Mouse (Mus musculus): Measurements from ENCODE around the gene Ampd3. TPM values are rescaled to one million over a fixed set of nuclear protein-coding genes. Genes with fewer than 3 reads are reported as not detected.

Ampd3 gene
- polyA plus RNA-seq, 1 experiment from 2014 or later = 1.4 TPM

GRCm38 (mm10) chr7:110781231-110781711 lies 13.3 kb downstream of the Ampd3 start:
- Histone ChIP-seq H3K27ac (no peak overlapping the region), H3K4me1 (replicated peaks) (peaks cover 16% of the 10 kb centered on the region; the same call in 1 of the 2 replicates), H3K36me3 (no peaks in the 10 kb centered on the region), H3K27me3 (no peaks in the 10 kb centered on the region), H3K4me3 (replicated peaks) (no peak overlapping the region), H3K9ac (replicated peaks) (no peak overlapping the region), H3K4me2 (no peak overlapping the region), H3K9me3 (no peaks in the 10 kb centered on the region)
- WGBS = 82% methylated on average over 2 of the region's 2 CpGs
- no peak for ATAC-seq (ENCODE audit: insufficient number of reproducible peaks, insufficient read depth, low FRiP score, low TSS enrichment, low read depth)

DNA sequence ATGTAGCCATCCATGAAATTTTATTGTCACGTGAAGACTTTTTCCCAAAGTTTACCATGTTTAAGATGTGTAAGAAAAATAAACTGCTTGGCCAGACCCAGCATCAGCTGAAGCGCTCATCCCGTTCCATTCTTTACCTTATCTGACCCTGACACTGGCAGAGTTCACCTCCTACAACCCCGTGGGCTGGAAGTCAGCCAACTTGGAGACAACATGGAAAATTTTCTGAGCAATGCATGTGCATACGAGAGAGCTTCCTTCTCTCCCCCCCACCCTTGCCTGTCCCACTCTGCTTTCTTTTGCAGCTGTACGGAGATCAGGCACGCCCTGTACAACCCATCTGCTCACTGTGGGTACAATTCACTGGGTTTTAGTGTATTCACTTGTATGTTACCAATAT lies 14.1 kb downstream of the Ampd3 start:
- no peak overlapping the region for H3K4me3 ChIP-seq (replicated peaks)
- no peak for ATAC-seq (ENCODE audit: insufficient number of reproducible peaks, insufficient read depth, low FRiP score, low TSS enrichment, low read depth)
- no peaks in the 10 kb centered on the region for H3K9me3 ChIP-seq
- H3K4me1 ChIP-seq (replicated peaks) = peaks cover 16% of the 10 kb centered on the region; the same call in 1 of the 2 replicates
- H3K27ac ChIP-seq = no peak overlapping the region
- H3K36me3 ChIP-seq = no peaks in the 10 kb centered on the region
- H3K9ac ChIP-seq (replicated peaks) = no peak overlapping the region
- no peaks in the 10 kb centered on the region for H3K27me3 ChIP-seq
- no peak overlapping the region for H3K4me2 ChIP-seq
- WGBS = 78% methylated on average over 7 of the region's 7 CpGs

DNA sequence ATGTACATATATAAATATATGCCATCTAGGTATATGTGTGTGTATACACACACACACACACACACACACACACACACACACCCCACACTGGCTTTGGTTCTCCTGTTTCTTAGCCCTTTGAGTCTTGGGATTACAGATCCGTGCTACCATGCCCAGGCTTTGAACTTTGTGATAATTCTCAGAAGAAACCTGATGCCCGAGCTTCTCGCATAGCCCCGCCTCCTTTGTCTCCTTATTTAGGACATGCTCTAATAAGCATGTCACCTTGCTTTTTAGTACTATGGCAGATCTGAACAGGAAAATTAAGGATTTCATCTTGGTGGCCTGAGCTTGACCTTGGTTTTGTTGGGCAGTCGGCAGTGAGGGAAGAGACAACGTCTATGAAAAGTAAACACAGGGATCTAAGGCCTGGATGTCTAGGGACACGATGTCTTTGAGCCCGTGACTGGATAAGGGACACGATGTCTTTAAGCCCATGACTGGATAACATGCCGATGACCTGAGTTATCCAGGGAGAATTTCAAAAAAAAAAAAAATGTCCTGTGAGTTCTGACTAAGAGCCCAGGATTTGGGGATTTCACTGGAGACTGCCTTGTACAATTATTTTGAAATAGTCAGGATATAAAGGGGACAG lies 15.0 kb downstream of the Ampd3 start:
- ATAC-seq (ENCODE audit: insufficient number of reproducible peaks, insufficient read depth, low FRiP score, low TSS enrichment, low read depth) = no peak
- H3K9ac ChIP-seq (replicated peaks) = no peak overlapping the region
- no peaks in the 10 kb centered on the region for H3K36me3 ChIP-seq
- no peaks in the 10 kb centered on the region for H3K9me3 ChIP-seq
- H3K27me3 ChIP-seq = no peaks in the 10 kb centered on the region
- H3K27ac ChIP-seq = no peak overlapping the region
- peaks cover 16% of the 10 kb centered on the region; the same call in 1 of the 2 replicates for H3K4me1 ChIP-seq (replicated peaks)
- no peak overlapping the region for H3K4me2 ChIP-seq
- WGBS = 54% methylated on average over 10 of the region's 10 CpGs
- no peak overlapping the region for H3K4me3 ChIP-seq (replicated peaks)

DNA sequence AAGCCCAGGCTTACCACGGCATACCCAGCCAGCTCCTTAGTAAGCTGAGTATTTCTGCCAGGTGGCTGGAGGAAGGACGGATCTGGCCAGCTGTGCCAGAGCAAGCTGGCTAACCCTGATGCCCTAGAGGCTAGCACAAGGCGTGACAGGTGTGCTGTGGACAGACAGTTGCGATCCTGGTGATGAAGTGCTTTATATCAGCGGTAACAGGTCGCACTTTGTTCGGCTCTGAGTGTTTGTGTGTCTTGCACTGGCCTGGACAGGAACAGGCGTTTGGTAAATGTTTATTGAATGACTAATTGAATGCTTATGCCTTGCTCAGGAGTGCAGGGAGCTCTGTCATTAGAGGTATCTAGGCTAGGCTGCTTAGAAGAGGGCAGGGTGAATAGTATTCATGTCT lies 17.0 kb downstream of the Ampd3 start:
- Histone ChIP-seq H3K4me2 (no peak overlapping the region), H3K4me3 (replicated peaks) (no peak overlapping the region), H3K4me1 (replicated peaks) (peaks cover 16% of the 10 kb centered on the region; the same call in 1 of the 2 replicates), H3K9me3 (no peaks in the 10 kb centered on the region), H3K27ac (no peak overlapping the region), H3K9ac (replicated peaks) (no peak overlapping the region), H3K36me3 (no peaks in the 10 kb centered on the region), H3K27me3 (no peaks in the 10 kb centered on the region)
- no peak for ATAC-seq (ENCODE audit: insufficient number of reproducible peaks, insufficient read depth, low FRiP score, low TSS enrichment, low read depth)
- 41% methylated on average over 8 of the region's 8 CpGs for WGBS

- H3K36me3 ChIP-seq = no peaks in the 10 kb centered on the region
- no peak overlapping the region for H3K27ac ChIP-seq
- 64% methylated on average over 3 of the region's 3 CpGs for WGBS
- ATAC-seq (ENCODE audit: insufficient number of reproducible peaks, insufficient read depth, low FRiP score, low TSS enrichment, low read depth) = no peak
- peaks cover 16% of the 10 kb centered on the region; the same call in 1 of the 2 replicates for H3K4me1 ChIP-seq (replicated peaks)
- H3K9me3 ChIP-seq = no peaks in the 10 kb centered on the region
- no peak overlapping the region for H3K4me3 ChIP-seq (replicated peaks)
- no peak overlapping the region for H3K9ac ChIP-seq (replicated peaks)
- no peak overlapping the region for H3K4me2 ChIP-seq
- no peaks in the 10 kb centered on the region for H3K27me3 ChIP-seq
Measured at GRCm38 (mm10) chr7:110785741-110786146, 17.7 kb downstream of the Ampd3 start.

GRCm38 (mm10) chr7:110787310-110787709 lies 19.3 kb downstream of the Ampd3 start:
- Histone ChIP-seq H3K4me3 (replicated peaks) (no peak overlapping the region), H3K9ac (replicated peaks) (no peak overlapping the region), H3K27me3 (no peaks in the 10 kb centered on the region), H3K36me3 (no peaks in the 10 kb centered on the region), H3K9me3 (no peaks in the 10 kb centered on the region), H3K4me1 (replicated peaks) (0 out of 2 replicates have a peak, but pooled peaks cover 3% of the 10 kb centered on the region), H3K27ac (no peak overlapping the region), H3K4me2 (no peak overlapping the region)
- 82% methylated on average over 6 of the region's 6 CpGs for WGBS
- no peak for ATAC-seq (ENCODE audit: insufficient number of reproducible peaks, insufficient read depth, low FRiP score, low TSS enrichment, low read depth)

GRCm38 (mm10) chr7:110790878-110791277 lies 22.9 kb downstream of the Ampd3 start:
- no peaks in the 10 kb centered on the region for H3K4me1 ChIP-seq (replicated peaks)
- no peak overlapping the region for H3K9ac ChIP-seq (replicated peaks)
- 75% methylated on average over 8 of the region's 8 CpGs for WGBS
- no peak overlapping the region for H3K4me2 ChIP-seq
- H3K36me3 ChIP-seq = no peaks in the 10 kb centered on the region
- no peaks in the 10 kb centered on the region for H3K27me3 ChIP-seq
- H3K27ac ChIP-seq = no peak overlapping the region
- H3K9me3 ChIP-seq = no peaks in the 10 kb centered on the region
- ATAC-seq (ENCODE audit: insufficient number of reproducible peaks, insufficient read depth, low FRiP score, low TSS enrichment, low read depth) = no peak
- H3K4me3 ChIP-seq (replicated peaks) = no peak overlapping the region

DNA sequence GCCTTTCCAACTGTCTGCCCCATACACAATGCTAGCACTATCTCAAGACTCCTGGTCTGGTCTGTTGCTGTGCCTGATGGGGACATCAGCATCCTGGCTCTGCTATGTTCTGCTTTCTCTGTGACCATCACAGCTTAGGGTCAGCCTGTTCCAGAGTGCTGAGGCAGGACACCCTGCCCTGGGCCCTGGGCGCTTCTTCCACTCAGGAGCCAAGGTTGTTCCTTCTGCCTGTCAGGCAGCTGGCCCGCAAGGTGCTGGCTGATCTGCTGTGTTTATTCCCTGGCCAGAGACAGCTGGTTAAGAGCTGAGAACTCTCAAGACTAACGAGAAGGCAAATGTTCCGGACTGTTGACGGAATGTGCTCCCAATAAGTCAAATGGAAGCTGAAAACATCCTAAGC lies 24.2 kb downstream of the Ampd3 start:
- H3K4me2 ChIP-seq = no peak overlapping the region
- H3K36me3 ChIP-seq = no peaks in the 10 kb centered on the region
- H3K4me1 ChIP-seq (replicated peaks) = peaks cover 5% of the 10 kb centered on the region; the same call in 1 of the 2 replicates
- no peak for ATAC-seq (ENCODE audit: insufficient number of reproducible peaks, insufficient read depth, low FRiP score, low TSS enrichment, low read depth)
- H3K4me3 ChIP-seq (replicated peaks) = no peak overlapping the region
- 74% methylated on average over 5 of the region's 5 CpGs for WGBS
- H3K27me3 ChIP-seq = no peaks in the 10 kb centered on the region
- H3K27ac ChIP-seq = no peak overlapping the region
- H3K9me3 ChIP-seq = no peaks in the 10 kb centered on the region
- H3K9ac ChIP-seq (replicated peaks) = no peak overlapping the region

DNA sequence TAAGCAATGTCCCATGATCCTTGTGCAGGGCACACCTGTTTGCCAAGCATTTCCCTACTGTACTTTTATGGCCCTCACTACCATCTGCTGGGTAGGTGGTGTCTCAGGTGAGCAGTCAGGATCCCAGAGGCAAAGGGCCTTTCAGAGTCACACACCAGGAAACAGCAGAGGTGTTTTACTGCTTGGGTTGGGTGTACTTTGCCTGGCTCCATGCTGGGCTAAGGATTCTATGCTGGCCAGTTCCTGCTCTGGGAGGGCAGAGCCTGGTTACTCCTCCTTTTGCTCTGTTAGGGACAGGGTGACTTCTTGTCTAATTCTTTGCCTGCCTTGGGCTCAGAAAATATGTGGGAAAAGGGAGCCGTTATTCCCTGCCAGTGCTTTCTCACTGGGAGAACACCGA lies 24.8 kb downstream of the Ampd3 start:
- H3K9me3 ChIP-seq = no peaks in the 10 kb centered on the region
- peaks cover 5% of the 10 kb centered on the region; the same call in 1 of the 2 replicates for H3K4me1 ChIP-seq (replicated peaks)
- no peak overlapping the region for H3K4me3 ChIP-seq (replicated peaks)
- H3K4me2 ChIP-seq = no peak overlapping the region
- no peaks in the 10 kb centered on the region for H3K27me3 ChIP-seq
- no peak overlapping the region for H3K9ac ChIP-seq (replicated peaks)
- no peak for ATAC-seq (ENCODE audit: insufficient number of reproducible peaks, insufficient read depth, low FRiP score, low TSS enrichment, low read depth)
- H3K27ac ChIP-seq = no peak overlapping the region
- WGBS = 62% methylated on average over 2 of the region's 2 CpGs
- no peaks in the 10 kb centered on the region for H3K36me3 ChIP-seq

GRCm38 (mm10) chr7:110794722-110795121 lies 26.7 kb downstream of the Ampd3 start:
- no peak overlapping the region for H3K9ac ChIP-seq (replicated peaks)
- ATAC-seq (ENCODE audit: insufficient number of reproducible peaks, insufficient read depth, low FRiP score, low TSS enrichment, low read depth) = no peak
- H3K4me3 ChIP-seq (replicated peaks) = no peak overlapping the region
- no peaks in the 10 kb centered on the region for H3K9me3 ChIP-seq
- no peak overlapping the region for H3K27ac ChIP-seq
- no peaks in the 10 kb centered on the region for H3K36me3 ChIP-seq
- 68% methylated on average over 4 of the region's 4 CpGs for WGBS
- no peaks in the 10 kb centered on the region for H3K27me3 ChIP-seq
- H3K4me2 ChIP-seq = no peak overlapping the region
- peaks cover 5% of the 10 kb centered on the region; the same call in 1 of the 2 replicates for H3K4me1 ChIP-seq (replicated peaks)

DNA sequence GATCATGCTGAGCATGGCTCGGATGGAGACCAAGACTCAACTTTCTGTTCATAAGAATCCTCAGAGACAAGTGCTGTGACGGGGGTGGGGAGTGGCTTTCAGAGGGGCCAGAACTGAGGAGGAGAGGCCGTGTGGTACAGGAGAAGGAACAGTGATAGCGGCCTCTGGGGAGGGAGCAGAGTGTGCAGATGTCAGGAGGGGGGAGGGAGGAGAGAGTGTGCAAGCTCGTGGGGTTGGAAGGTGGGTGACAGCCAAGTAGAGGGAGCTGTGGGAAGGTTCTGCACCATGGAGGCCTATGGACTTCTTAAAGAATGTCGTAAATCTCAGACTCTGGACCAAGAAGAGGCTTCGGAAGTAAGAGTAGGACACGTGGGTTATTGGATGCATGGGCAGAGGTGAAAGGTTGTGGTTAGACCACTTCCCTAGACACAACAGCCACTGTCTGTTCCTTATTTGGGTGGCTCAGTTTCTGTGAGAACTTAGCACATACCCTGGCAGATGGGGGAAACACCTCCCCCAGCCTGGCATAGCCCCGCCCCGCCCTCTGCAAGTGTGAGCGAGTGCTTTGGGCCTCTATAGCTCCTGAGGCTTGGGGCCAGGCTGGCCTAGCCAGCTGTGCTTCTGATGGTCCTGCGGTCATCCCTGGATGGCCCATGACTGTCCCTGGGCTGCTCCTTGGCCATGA lies 28.5 kb downstream of the Ampd3 start:
- no peak overlapping the region for H3K9ac ChIP-seq (replicated peaks)
- H3K4me3 ChIP-seq (replicated peaks) = no peak overlapping the region
- H3K27ac ChIP-seq = no peak overlapping the region
- H3K36me3 ChIP-seq = no peaks in the 10 kb centered on the region
- H3K4me1 ChIP-seq (replicated peaks) = peaks cover 5% of the 10 kb centered on the region; the same call in 1 of the 2 replicates
- 70% methylated on average over 12 of the region's 12 CpGs for WGBS
- no peaks in the 10 kb centered on the region for H3K9me3 ChIP-seq
- H3K27me3 ChIP-seq = no peaks in the 10 kb centered on the region
- H3K4me2 ChIP-seq = no peak overlapping the region
- ATAC-seq (ENCODE audit: insufficient number of reproducible peaks, insufficient read depth, low FRiP score, low TSS enrichment, low read depth) = no peak
